Mouse (Mus musculus) pancreas, adult 10 weeks (tissue): ENCODE data around the gene Wnk4. TPM values are rescaled to one million over a fixed set of nuclear protein-coding genes. Genes with fewer than 3 reads are reported as not detected.

ENCODE experiments used
- polyA plus RNA-seq: library from polyadenylated mRNA; stranded (reverse); fragments of 350-450 nt; fragmentation: Illumina TruSeq; extraction: RNeasy Lipid Tissue Mini Kit (QIAGEN cat#74804); gene quantifications from one replicate; pipeline ENCODE4 v1.2.3, GENCODE M21; 2015; ENCODE audit warnings: low read depth, low replicate concordance; ENCODE audit not compliant: insufficient read depth

Gene Wnk4
- polyA plus RNA-seq = 4.7 TPM

GRCm38 (mm10) chr11:101259948-101260825 lies at the start of gene Wnk4:
Gene Wnk4, plus strand, starts transcription at chr11:101260567.

GRCm38 (mm10) chr11:101226065-101226701 lies 34.2 kb upstream of the Wnk4 start, which contains the start of gene Ezh1:
Gene Ezh1, minus strand, starts transcription at chr11:101226463.

GRCm38 (mm10) chr11:101245855-101246701 lies 14.3 kb upstream of the Wnk4 start, which contains the start of gene Ramp2:
Gene Ramp2, plus strand, starts transcription at chr11:101246028.

GRCm38 (mm10) chr11:101253613-101254389 lies 6.6 kb upstream of the Wnk4 start, which contains the start of gene Vps25:
Gene Vps25, plus strand, starts transcription at chr11:101253707.

GRCm38 (mm10) chr11:101278223-101279192 lies 18.1 kb downstream of the Wnk4 start, which contains the start of the genes Cntd1 and Coa3:
Gene Cntd1, plus strand, starts transcription at chr11:101279012.
Gene Coa3, minus strand, starts transcription at chr11:101279114.

GRCm38 (mm10) chr11:101302004-101302798 lies 41.8 kb downstream of the Wnk4 start, which contains the start of gene Becn1:
Gene Becn1, minus strand, starts transcription at chr11:101302286.

DNA sequence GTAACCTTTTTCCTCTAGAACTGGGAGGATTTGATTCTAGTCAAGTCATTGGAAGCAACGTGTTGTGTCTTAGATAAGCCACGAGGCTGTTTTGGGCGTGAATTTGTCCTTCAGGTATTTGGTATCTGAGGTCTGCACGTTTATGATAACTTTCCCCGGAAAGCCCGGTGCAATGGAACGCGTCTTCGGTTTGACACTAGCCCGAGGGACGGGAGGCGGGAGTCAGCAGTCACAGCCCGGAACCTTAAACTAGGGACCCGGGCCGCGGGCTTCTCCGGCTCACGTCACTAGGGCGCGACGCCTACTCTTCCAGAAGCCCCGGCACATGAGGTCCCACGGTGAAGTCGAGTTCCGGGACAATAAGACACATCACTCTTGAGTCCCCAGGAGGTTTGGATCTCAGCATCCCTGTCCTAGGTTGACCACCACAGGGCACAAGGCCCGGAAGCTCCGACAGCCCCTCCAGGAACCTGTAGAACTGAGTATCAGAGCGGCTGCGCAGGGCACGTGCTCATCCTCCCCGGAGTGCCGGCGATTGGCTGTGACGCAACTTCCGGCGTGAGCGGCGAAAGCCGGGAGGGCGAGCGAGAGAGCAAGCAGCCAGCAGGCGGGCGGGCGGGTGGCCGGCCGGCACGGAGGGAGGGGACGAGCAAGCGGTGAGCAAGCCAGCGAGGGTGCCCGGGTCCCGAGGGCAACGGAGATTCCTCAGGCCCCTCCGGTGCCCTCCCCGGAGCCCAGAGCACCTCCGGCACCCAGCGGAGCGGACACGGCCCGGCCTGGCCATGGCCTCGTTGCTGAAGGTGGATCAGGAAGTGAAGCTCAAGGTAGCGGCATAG lies 55.5 kb downstream of the Wnk4 start, which contains the start of gene Psme3:
Gene Psme3 (plus strand): TSS at position 549 of the 836 bp plus-strand sequence.

DNA sequence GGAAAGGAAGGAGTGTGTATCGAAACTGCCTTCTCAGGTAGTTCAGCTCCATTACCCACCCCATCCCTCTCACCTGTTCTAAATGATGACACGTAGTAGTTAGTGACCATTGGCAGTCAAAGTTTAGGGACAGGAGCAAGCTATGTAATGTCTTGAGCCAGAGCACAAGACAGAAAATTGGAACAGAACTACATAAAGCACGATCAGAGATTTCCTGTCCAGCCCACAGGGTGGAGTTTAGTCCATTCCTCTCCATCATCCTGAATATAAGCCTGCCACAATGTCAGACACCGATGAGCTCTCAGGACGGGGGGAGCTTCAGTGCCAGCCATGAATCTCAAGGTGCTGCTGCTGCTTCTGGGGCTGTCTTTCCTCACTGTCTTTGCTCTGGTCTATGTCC lies 64.4 kb downstream of the Wnk4 start, which contains the start of gene Aoc2:
Gene Aoc2 (plus strand): TSS at position 301 of the 400 bp plus-strand sequence.

Other genes with a start within 250 kb of the Wnk4 start
- gene Naglu, start 190.6 kb upstream of the Wnk4 start, polyA plus RNA-seq = 5.2 TPM
- not detected for gene Hsd17b1, start 182.2 kb upstream of the Wnk4 start, polyA plus RNA-seq
- 12.0 TPM for gene Coasy, start 178.0 kb upstream of the Wnk4 start, polyA plus RNA-seq
- gene Mlx, start 173.3 kb upstream of the Wnk4 start, polyA plus RNA-seq = 13.6 TPM
- 0.89 TPM for gene Psmc3ip, start 165.1 kb upstream of the Wnk4 start, polyA plus RNA-seq
- gene Retreg3, start 140.7 kb upstream of the Wnk4 start, polyA plus RNA-seq = 11.9 TPM
- gene Tubg1, start 140.6 kb upstream of the Wnk4 start, polyA plus RNA-seq = 7.6 TPM
- gene Tubg2, start 104.7 kb upstream of the Wnk4 start, polyA plus RNA-seq = 1.7 TPM
- 1.2 TPM for gene Cntnap1, start 90.0 kb upstream of the Wnk4 start, polyA plus RNA-seq
- gene Plekhh3, start 89.2 kb upstream of the Wnk4 start, polyA plus RNA-seq = 4.4 TPM
- gene Ccr10, start 85.1 kb upstream of the Wnk4 start, polyA plus RNA-seq = not detected
- gene Ezh1, start 34.1 kb upstream of the Wnk4 start, polyA plus RNA-seq = 9.6 TPM
- 30.5 TPM for gene Ramp2, start 14.5 kb upstream of the Wnk4 start, polyA plus RNA-seq
- gene Vps25, start 6.9 kb upstream of the Wnk4 start, polyA plus RNA-seq = 32.2 TPM
- not detected for gene Cntd1, start 18.4 kb downstream of the Wnk4 start, polyA plus RNA-seq
- gene Coa3, start 18.5 kb downstream of the Wnk4 start, polyA plus RNA-seq = 56.2 TPM
- gene Becn1, start 41.7 kb downstream of the Wnk4 start, polyA plus RNA-seq = 20.4 TPM
- 15.3 TPM for gene Psme3, start 55.6 kb downstream of the Wnk4 start, polyA plus RNA-seq
- gene Aoc2, start 64.5 kb downstream of the Wnk4 start, polyA plus RNA-seq = 4.8 TPM
- 8.3 TPM for gene Aoc3, start 70.0 kb downstream of the Wnk4 start, polyA plus RNA-seq
- gene G6pc, start 107.0 kb downstream of the Wnk4 start, polyA plus RNA-seq = not detected
- gene Aarsd1, start 157.0 kb downstream of the Wnk4 start, polyA plus RNA-seq = 7.0 TPM
- gene Gm27029, start 164.2 kb downstream of the Wnk4 start, polyA plus RNA-seq = 3.0 TPM
- 8.9 TPM for gene Rundc1, start 164.5 kb downstream of the Wnk4 start, polyA plus RNA-seq
- not detected for gene Ptges3l, start 164.8 kb downstream of the Wnk4 start, polyA plus RNA-seq
- 186 TPM for gene Rpl27, start 181.7 kb downstream of the Wnk4 start, polyA plus RNA-seq
- 19.5 TPM for gene Ifi35, start 187.8 kb downstream of the Wnk4 start, polyA plus RNA-seq
- gene Rnd2, start 204.4 kb downstream of the Wnk4 start, polyA plus RNA-seq = 3.9 TPM
- gene Vat1, start 205.7 kb downstream of the Wnk4 start, polyA plus RNA-seq = 30.4 TPM